Mouse (Mus musculus) liver, embryonic 14.5 days (tissue): ENCODE results near the gene Cracr2b.

Experiments
- CTCF ChIP-seq: IDR thresholded peaks from 2 replicates; pipeline ENCODE4 v1.5.1; 2016; ENCODE audit warnings: antibody characterized with exemption, low read depth, control low read depth
- EP300 ChIP-seq: IDR thresholded peaks from 2 replicates; pipeline ENCODE4 v1.6.1; 2016; ENCODE audit warnings: antibody characterized with exemption, low read depth

DNA sequence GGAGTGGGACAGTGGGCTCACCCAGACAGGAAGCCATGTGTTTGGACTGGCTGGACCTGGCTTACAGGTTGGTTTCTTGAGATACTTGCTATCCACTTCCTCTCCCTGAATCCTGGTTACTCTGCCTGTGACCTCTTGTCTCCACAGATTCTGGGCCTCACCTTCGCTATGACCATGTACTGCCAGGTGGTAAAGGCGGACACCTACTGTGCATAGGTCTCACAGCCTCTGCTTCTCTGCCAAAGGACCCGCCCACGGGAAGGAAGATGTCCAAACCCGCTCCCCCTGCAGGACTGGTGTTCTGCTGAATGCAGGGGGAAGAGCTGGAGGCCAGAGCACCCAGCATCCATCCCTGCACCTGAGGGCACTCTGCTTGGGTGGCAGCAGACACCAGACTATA, 31.8 kb downstream of the Cracr2b start:
- no peak for TF ChIP-seq EP300
- TF ChIP-seq CTCF, result no peak
